In the genomic region with DNA sequence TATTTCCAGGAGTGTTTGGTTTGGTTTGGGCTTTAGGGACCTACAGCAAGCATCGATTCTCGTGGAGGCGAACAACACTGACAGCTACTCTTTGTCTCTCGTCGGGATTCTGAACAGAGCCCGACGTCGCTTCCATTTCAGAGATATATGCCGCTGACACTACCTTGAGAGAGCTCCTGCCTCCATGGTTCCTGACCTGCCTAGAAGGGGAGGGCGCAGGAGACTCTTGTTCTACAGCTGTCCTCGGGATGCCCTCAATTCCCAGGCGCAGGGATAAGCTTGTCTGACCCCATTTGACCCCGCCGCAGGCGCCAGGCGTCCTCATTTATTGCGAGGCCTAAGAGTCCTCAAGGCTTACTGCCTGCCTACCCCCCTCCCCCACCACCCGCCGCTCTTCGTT, we compare ENCODE assay signal across 7 mouse cellular contexts.
DNase-seq lines count a peak whose midpoint lies in the region; ATAC-seq lines count a peak whose summit lies in the region.

No protein-coding gene starts in this region.

- no peaks in the 10 kb centered on the region for H3K9me3 ChIP-seq in forebrain, embryonic 13.5 days (replicated peaks)
- no peaks in the 10 kb centered on the region for H3K9me3 ChIP-seq in hindbrain, embryonic 11.5 days (ENCODE audit: control insufficient read depth, low read length)
- H3K9me3 ChIP-seq in limb, embryonic 15.5 days, result no peaks in the 10 kb centered on the region
- H3K9me3 ChIP-seq in neural tube, embryonic 12.5 days, result no peaks in the 10 kb centered on the region

- peaks cover 16% of the 10 kb centered on the region for H3K4me1 ChIP-seq in forebrain, embryonic 13.5 days
- peaks cover 2% of the 10 kb centered on the region; the same call in 1 of the 2 replicates for H3K4me1 ChIP-seq in hindbrain, embryonic 11.5 days (replicated peaks; ENCODE audit: control insufficient read depth, insufficient read depth, low read length)
- peaks cover 35% of the 10 kb centered on the region for H3K4me1 ChIP-seq in limb, embryonic 15.5 days
- H3K4me1 ChIP-seq in neural tube, embryonic 12.5 days, result peaks cover 14% of the 10 kb centered on the region

- peak overlapping the region; percentile 64 for H3K4me2 ChIP-seq in forebrain, embryonic 13.5 days
- H3K4me2 ChIP-seq in hindbrain, embryonic 11.5 days (replicated peaks; ENCODE audit: low read depth, low read length), result peak overlapping the region; percentile 35
- peak overlapping the region; percentile 66 for H3K4me2 ChIP-seq in limb, embryonic 15.5 days
- peak overlapping the region; percentile 65 for H3K4me2 ChIP-seq in neural tube, embryonic 12.5 days (replicated peaks)

- no peak overlapping the region for H3K27ac ChIP-seq in forebrain, embryonic 13.5 days
- no peak overlapping the region for H3K27ac ChIP-seq in hindbrain, embryonic 11.5 days (ENCODE audit: low read depth, low read length)
- peak overlapping the region; percentile 38; the same call in 1 of the 2 replicates for H3K27ac ChIP-seq in limb, embryonic 15.5 days
- no peak overlapping the region for H3K27ac ChIP-seq in neural tube, embryonic 12.5 days

- H3K4me3 ChIP-seq in forebrain, embryonic 13.5 days, result peak overlapping the region; percentile 33
- peak overlapping the region; percentile 13; the same call in 1 of the 2 replicates for H3K4me3 ChIP-seq in hindbrain, embryonic 11.5 days (ENCODE audit: low read depth, low read length)
- peak overlapping the region; percentile 37 for H3K4me3 ChIP-seq in limb, embryonic 15.5 days
- peak overlapping the region; percentile 20; the same call in 1 of the 2 replicates for H3K4me3 ChIP-seq in neural tube, embryonic 12.5 days

- ATAC-seq in forebrain, embryonic 13.5 days, result peak; percentile 17; the same call in 1 of the 2 replicates
- ATAC-seq in hindbrain, embryonic 11.5 days (ENCODE audit: low FRiP score), result peak; percentile 64
- no peak for ATAC-seq in limb, embryonic 15.5 days (ENCODE audit: insufficient number of reproducible peaks, low FRiP score, low TSS enrichment, low read depth)
- peak; percentile 52 for ATAC-seq in neural tube, embryonic 12.5 days (ENCODE audit: low FRiP score, low read depth)

- H3K27me3 ChIP-seq in forebrain, embryonic 13.5 days, result peaks cover 42% of the 10 kb centered on the region
- peaks cover 2% of the 10 kb centered on the region; the same call in 1 of the 2 replicates for H3K27me3 ChIP-seq in hindbrain, embryonic 11.5 days (ENCODE audit: control insufficient read depth, insufficient read depth, low read length)
- no peaks in the 10 kb centered on the region for H3K27me3 ChIP-seq in limb, embryonic 15.5 days
- peaks cover 5% of the 10 kb centered on the region; the same call in 1 of the 2 replicates for H3K27me3 ChIP-seq in neural tube, embryonic 12.5 days (replicated peaks)

- no peaks in the 10 kb centered on the region for H3K36me3 ChIP-seq in forebrain, embryonic 13.5 days (ENCODE audit: poor library complexity, severe bottlenecking)
- no peaks in the 10 kb centered on the region for H3K36me3 ChIP-seq in hindbrain, embryonic 11.5 days (ENCODE audit: control insufficient read depth, insufficient read depth, low read length)
- no peaks in the 10 kb centered on the region for H3K36me3 ChIP-seq in limb, embryonic 15.5 days
- no peaks in the 10 kb centered on the region for H3K36me3 ChIP-seq in neural tube, embryonic 12.5 days

- DNase-seq in ES-CJ7 (ENCODE audit: low read depth, low spot score) (peak; percentile 45), ZHBTc4 (ENCODE audit: low read depth, low spot score) (peak; percentile 69)
- DNase-seq in hindbrain, embryonic 11.5 days (ENCODE audit: low spot score), result peak; percentile 67
- no peak for DNase-seq in B cell, adult 2 months

- H3K9ac ChIP-seq in forebrain, embryonic 13.5 days, result peak overlapping the region; percentile 36
- H3K9ac ChIP-seq in hindbrain, embryonic 11.5 days (ENCODE audit: low read depth, low read length), result peak overlapping the region; percentile 24; the same call in 1 of the 2 replicates
- peak overlapping the region; percentile 39; the same call in 1 of the 2 replicates for H3K9ac ChIP-seq in limb, embryonic 15.5 days
- peak overlapping the region; percentile 21; the same call in 1 of the 2 replicates for H3K9ac ChIP-seq in neural tube, embryonic 12.5 days

- WGBS in forebrain, embryonic 13.5 days, result 2% methylated on average over 20 of the region's 20 CpGs
- 1% methylated on average over 20 of the region's 20 CpGs for WGBS in hindbrain, embryonic 11.5 days
- 8% methylated on average over 20 of the region's 20 CpGs for WGBS in limb, embryonic 15.5 days
- 1% methylated on average over 20 of the region's 20 CpGs for WGBS in neural tube, embryonic 12.5 days

Comparison
In these comparisons a context has a peak if more than half of its experiments do, and no peak if none do; other contexts are left out.
1. DNase-seq: peak in ES-CJ7 (single experiment), ZHBTc4 (single experiment) and hindbrain, embryonic 11.5 days (single experiment); none in B cell, adult 2 months (0 of 2).
2. Peak in every context shown above with its lines, with median percentiles within 50 percentile points of each other: H3K4me2 ChIP-seq, H3K4me3 ChIP-seq and H3K9ac ChIP-seq.